Mouse (Mus musculus): ENCODE measurements around the gene Dennd2c.
"Not testable (repeated sequence)": the region's sequence is repeated elsewhere in the genome, so short reads cannot be mapped to it uniquely, and the experiment has no call there.

Gene Dennd2c

GRCm38 (mm10) chr3:103214593-103215285 lies 112.3 kb downstream of the Dennd2c start:
- no peak for DNase-seq (ENCODE audit: low spot score in 2 of 2)

GRCm38 (mm10) chr3:103215399-103215798 lies 113.0 kb downstream of the Dennd2c start:
- DNase-seq (ENCODE audit: low spot score in 2 of 2): not testable (repeated sequence)

Data from spleen, postnatal 14 days (tissue).